Mouse (Mus musculus) cerebellum, adult 11-12 months (tissue): ENCODE measurements at regions not wholly inside any gene's neighbourhood (a gene's known extent, or its start where the extent isn't known, plus 50 kb on each side); places are given as distances from the start of the nearest gene placed in this dataset.

Experiments used
- DNase-seq: peaks from one replicate; pipeline ENCODE4 v3.0.0; 2022

DNA sequence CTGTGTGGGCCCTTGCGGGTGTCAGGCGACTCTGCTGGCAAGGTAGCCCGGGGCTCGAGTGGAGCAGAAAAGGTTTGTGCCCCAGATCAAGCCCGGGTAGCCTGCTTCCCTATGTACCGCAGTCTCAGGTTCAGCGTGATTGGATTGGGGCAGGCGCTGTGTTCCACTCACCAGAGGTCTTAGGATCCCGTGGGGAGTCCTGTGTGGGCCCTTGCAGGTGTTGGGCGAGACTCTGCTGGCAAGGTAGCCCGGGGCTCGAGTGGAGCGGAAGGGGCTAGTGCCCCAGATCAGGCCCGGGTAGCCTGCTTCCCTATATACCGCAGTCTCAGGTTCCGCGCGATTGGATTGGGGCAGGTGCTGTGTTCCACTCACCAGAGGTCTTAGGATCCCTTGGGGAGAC is 69.5 kb upstream of the C130026I21Rik start:
- DNase-seq, result peak; percentile 11
